Mouse (Mus musculus): ENCODE results near the gene Slc31a1. TPM values are rescaled to one million over a fixed set of nuclear protein-coding genes. Genes with fewer than 3 reads are reported as not detected.
A peak's percentile ranks its signal among the peaks of the same experiment; 100 is the strongest.

Gene Slc31a1
- total RNA-seq, 2 experiments from 2014 or later = 16.2 to 16.8 TPM

- DNase-seq (ENCODE audit: extremely low spot score in 1 of 2, low spot score in 1 of 2) = no peak
Observed at GRCm38 (mm10) chr4:62397616-62398365, 37.3 kb downstream of the Slc31a1 start.

GRCm38 (mm10) chr4:62398956-62399355, 38.4 kb downstream of the Slc31a1 start:
- no peak for DNase-seq (ENCODE audit: extremely low spot score in 1 of 2, low spot score in 1 of 2)

DNA sequence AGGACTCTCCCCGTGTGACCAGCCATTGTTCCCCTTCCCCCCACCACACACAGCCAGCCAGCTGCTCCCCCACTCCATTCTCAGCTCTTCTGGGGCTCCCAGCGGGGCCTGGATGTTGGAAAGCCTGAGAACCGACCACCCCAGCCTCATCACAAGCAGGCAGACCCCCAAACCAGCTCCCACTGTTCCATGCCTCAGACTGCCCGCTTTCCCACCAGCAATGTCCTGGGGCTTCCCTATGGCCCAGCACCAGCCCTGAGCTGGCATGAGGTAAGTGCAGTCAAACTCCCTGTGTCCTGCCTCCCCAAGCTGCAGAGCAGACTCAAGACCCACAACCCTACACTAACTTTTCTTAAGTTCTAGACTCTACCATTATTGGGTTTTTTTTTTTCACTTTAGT, 45.6 kb downstream of the Slc31a1 start:
- DNase-seq (ENCODE audit: extremely low spot score in 1 of 2, low spot score in 1 of 2) = no peak

DNA sequence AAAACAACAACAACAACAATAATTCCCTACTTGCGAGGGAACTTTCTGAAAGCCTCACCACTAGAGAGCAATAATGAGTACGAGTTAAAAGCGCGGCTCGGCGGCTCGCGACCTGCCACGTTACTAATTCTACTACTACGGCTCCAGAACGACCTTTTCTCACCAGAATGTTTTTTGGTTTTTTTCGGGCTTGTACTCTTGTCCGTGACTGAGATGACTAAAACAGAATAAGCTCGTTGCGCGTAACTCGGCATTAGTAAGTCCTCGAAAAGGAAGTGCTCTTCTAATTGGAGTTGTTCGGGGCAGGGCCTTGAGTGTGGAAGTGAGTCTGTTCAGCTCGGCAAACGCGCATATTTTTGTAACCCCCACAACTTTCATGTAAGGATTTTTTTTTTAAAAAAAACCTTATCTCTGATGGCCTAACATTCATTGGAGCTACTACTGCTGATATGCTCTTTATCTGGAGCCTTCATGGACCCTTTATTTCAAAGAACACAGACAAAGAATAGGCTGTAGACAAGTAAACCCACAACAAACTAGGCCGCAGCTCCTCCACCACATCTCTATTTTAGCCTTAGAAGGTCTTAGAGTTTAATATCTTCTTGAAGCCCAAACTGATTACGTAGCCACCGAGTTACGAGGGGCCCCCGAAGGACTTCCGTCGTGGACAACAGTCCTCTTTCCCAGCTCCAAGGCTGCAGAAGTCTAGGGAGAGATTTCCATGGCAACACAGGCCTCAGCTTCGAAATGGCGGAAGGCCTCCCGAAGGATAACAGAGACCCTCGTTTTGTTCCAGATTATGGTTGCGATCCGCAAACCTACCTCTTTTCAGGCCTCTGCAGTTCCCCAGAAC, 47.4 kb downstream of the Slc31a1 start:
- peak; percentile 28 to 37 for DNase-seq (ENCODE audit: extremely low spot score in 1 of 2, low spot score in 1 of 2)

- DNase-seq (ENCODE audit: extremely low spot score in 1 of 2, low spot score in 1 of 2) = peak; percentile 81 to 86
Observed at GRCm38 (mm10) chr4:62408601-62409282, 48.2 kb downstream of the Slc31a1 start, which contains the start of the genes Cdc26 and Prpf4. Gene Cdc26, minus strand, starts transcription at chr4:62408642. Gene Prpf4, plus strand, starts transcription at chr4:62408797.

GRCm38 (mm10) chr4:62409615-62410014, 49.1 kb downstream of the Slc31a1 start:
- no peak for DNase-seq (ENCODE audit: extremely low spot score in 1 of 2, low spot score in 1 of 2)

- DNase-seq (ENCODE audit: extremely low spot score in 1 of 2, low spot score in 1 of 2) = no peak
Observed at GRCm38 (mm10) chr4:62410325-62410724, 49.8 kb downstream of the Slc31a1 start.

- no peak for DNase-seq (ENCODE audit: extremely low spot score in 1 of 2, low spot score in 1 of 2)
Observed at GRCm38 (mm10) chr4:62411606-62412005, 51.1 kb downstream of the Slc31a1 start.

GRCm38 (mm10) chr4:62418448-62418847, 57.9 kb downstream of the Slc31a1 start:
- no peak for DNase-seq (ENCODE audit: extremely low spot score in 1 of 2, low spot score in 1 of 2)

DNA sequence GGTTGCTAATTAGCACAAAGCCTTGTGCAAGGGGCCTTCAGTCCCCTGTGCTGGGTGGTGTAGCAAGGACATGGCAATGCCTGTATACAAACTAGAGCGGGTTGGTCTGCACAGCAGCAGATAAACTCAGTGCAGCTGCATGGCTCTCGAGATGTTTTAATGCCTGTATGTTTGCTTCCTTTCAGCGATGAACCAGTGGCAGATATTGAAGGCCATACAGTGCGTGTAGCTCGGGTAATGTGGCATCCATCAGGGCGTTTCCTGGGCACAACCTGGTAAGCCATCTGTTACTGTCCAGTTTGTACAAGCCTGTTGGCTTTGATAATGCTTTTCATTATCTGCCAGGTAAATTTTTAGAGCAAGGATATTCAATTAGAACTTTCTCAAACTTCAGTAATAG, 58.6 kb downstream of the Slc31a1 start:
- DNase-seq (ENCODE audit: extremely low spot score in 1 of 2, low spot score in 1 of 2) = no peak

DNA sequence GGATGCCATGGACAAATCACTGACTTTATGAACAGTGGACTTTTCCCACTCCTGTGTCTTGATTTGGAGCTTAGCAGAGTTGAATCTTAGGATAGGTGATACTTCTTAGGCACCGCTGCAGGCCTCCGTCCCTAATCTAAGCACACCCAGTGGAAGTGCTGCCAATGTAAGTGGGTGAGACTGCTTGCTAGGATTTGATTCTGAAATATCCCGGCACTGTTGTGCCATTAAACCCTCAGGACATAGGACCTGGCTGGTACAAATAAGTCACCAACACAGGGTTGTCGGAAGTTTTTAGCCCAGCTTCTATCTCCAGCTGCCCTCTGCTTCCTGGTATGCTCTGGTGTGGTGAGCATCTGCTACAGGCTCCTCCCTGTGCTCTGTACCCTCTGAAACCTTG, 65.4 kb downstream of the Slc31a1 start:
- no peak for DNase-seq (ENCODE audit: extremely low spot score in 1 of 2, low spot score in 1 of 2)

GRCm38 (mm10) chr4:62427978-62428758, 67.6 kb downstream of the Slc31a1 start:
- DNase-seq (ENCODE audit: extremely low spot score in 1 of 2, low spot score in 1 of 2) = no peak

DNA sequence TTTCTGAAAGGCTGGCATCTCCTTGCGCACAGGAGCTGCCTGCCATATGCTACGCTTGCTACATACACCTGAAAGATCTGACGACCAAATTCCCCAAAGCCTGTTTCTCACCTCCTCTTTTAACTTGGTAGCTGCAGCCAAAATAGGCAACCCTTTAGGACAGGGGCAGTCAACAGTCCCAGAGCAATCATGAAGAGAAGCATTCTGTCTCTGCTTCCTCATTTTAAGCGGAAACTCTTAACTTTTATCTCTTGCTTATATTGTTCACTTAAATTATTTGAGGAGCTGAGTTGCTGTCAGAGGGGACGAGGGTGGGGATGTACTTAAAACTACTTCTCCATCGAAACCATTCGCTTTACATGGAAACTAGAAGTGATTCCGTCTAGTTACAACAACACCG, 69.1 kb downstream of the Slc31a1 start:
- no peak for DNase-seq (ENCODE audit: extremely low spot score in 1 of 2, low spot score in 1 of 2)

DNA sequence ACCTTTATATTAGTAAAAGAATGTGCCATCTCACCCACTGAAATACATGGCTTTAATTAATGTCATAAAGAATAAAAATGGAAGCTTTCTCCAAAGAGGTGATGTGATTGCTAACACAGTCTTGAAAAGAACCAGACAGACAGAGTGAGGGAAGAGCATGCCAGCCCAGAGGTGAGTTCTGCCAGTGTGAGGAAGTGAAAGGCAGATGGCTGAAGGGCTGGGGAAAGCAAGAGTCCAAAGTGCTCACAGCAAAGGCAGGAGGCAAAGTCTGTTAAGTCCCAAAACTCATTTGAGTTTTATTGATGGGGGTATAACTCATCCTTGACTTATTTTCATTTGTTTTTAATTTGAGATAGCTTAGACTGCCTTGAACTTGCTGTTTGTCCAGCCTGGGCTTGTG, 70.2 kb downstream of the Slc31a1 start:
- DNase-seq (ENCODE audit: extremely low spot score in 1 of 2, low spot score in 1 of 2) = no peak

GRCm38 (mm10) chr4:62431522-62431921, 71.0 kb downstream of the Slc31a1 start:
- no peak for DNase-seq (ENCODE audit: extremely low spot score in 1 of 2, low spot score in 1 of 2)

GRCm38 (mm10) chr4:62433939-62434870, 73.7 kb downstream of the Slc31a1 start:
- no peak for DNase-seq (ENCODE audit: extremely low spot score in 1 of 2, low spot score in 1 of 2)

- DNase-seq (ENCODE audit: extremely low spot score in 1 of 2, low spot score in 1 of 2) = no peak
Observed at GRCm38 (mm10) chr4:62435081-62435480, 74.6 kb downstream of the Slc31a1 start, which contains the start of gene Rnf183. Gene Rnf183, minus strand, starts transcription at chr4:62435252.

- no peak for DNase-seq (ENCODE audit: extremely low spot score in 1 of 2, low spot score in 1 of 2)
Observed at GRCm38 (mm10) chr4:62437256-62437778, 76.8 kb downstream of the Slc31a1 start.

DNA sequence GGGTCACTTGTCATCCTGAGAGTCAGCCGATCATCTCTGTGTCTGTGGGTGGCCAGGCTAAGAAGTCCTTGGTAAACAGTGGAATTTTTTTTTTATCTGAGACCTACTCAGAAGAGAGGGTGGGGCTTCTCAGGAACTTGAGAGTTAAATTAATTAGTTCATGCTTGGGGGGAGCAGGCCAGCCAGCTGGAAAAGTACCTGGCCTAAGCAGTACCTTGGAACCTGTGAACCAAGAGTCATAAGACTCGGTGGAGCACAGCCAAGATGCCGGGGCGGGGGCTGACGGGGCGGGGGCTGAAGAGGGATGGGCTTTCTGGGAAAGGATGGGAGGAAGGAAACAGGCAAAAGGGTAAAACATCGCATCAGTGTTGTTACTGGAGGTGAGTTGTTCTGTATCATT, 77.3 kb downstream of the Slc31a1 start:
- no peak for DNase-seq (ENCODE audit: extremely low spot score in 1 of 2, low spot score in 1 of 2)
